Mouse (Mus musculus) thymus, adult 18-20 months (tissue): ENCODE measurements around the gene Chchd6.

ENCODE experiments used
- DNase-seq, 2 experiments: peaks; one replicate each; pipeline ENCODE4 v3.0.0; 2022; ENCODE audit warnings: mixed read lengths in 2 of 2

Gene Chchd6

GRCm38 (mm10) chr6:89584634-89585409 lies 10.6 kb downstream of the Chchd6 start:
- no peak for DNase-seq

DNA sequence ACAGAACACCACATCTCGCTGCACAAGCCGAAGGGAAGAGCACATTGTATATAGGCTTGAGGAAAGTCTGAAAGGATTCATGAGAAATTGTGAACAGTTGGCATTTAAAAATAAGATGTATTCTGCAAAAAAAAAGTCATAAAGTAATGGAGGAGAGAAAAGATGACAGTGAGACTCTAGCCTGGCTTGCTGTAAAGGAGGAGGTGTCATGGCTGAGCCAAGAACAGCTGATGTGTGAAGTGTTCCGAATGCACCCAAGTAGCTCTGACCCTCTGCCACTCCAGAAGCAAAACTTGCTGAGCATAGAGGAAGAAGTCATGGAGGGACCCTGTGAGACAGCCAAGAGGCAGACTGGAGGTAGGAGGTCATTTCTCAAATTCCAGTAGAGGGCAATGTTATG lies 12.3 kb downstream of the Chchd6 start:
- DNase-seq, result no peak

DNA sequence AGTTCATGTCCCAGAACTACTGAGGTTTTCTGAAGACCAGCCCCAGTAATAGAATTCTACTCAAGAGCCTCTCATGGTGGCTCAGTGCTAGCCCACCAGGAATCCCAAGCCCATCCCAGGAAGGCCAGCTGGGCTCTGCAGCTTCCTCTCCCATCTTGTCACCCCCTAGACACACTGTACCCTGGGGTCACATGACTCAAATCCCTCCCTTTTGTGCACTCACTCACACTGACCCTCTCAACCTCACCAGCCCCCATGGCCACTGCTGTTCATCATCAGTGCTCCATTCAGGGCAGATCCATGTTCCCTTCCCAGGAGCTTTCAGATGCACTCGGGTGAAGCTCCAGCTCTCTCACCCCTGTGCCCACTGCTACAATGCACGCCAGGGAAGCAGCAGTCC lies 20.8 kb downstream of the Chchd6 start:
- DNase-seq, result no peak

- DNase-seq, result no peak
Observed at GRCm38 (mm10) chr6:89573768-89574167, 21.7 kb downstream of the Chchd6 start.

DNA sequence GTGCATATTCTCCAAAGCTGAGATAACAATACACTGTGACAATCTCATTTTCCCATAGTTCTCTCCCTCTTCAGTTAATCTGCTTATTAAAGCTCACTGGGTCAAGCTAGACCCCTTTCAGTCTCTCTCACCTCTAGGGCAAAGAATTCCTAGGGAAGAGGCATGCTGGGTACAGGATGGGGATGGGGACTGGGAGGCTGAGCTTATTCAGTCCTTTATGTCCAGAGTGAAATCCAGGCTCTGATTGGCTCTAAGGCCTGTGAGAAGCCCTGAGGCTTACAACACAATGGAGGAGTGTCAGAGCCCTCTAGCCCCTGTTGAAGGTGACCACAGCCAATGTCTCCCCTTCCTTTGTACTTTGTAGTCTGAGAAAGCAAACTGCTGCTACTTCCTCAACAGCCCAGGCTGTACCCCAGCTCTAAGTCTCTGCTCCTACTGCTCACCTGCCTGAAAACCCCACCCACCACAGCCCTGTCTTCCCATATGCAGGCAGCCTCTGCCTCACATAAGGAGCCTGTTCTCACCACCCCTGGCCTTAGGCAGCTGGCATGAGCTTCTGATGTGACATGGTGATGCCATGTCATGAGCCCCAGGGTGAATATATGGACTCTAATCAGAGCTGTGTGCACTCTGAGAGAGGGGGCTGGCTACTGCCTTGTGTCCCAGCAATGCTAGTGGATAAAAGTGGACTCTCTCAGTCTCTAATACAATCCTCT lies 22.4 kb downstream of the Chchd6 start:
- DNase-seq, result no peak

DNA sequence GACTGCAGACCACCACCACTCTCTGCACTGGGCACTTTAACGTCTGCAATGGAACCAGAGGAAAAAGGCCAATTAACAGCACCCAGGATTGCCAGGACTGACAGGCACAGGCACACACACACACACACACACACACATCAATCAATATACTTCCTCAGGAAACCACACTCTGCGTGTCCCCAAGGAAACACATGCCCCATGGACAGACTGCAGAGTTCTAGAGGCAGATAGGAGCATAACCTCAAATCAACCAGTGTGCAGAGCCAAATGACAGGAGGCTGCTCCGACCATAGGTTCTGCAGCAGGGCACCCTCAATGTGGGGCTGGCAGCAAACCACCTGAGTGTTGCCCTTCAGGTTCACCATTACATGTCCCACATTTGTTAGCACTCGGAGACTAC lies 26.1 kb downstream of the Chchd6 start:
- no peak for DNase-seq

DNA sequence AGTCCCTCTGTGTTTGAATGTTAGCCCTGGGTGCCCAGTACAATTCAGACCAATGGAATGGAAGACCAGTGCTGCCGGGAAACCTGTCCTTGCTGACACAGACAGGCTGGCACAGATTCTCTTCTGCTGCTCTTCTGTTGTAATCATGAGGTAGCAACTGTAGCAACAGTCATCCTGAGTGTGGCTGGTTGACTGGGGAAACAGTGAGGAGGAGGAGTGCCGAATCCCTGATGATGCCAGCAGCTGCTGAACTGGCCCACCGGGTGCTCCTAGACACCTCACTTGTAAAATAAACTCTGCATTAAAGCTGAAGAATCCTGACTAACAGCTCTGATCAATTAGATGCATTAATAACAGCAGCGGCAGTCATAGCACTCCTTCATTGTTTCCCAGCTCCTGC lies 28.7 kb downstream of the Chchd6 start:
- no peak for DNase-seq

- DNase-seq, result no peak
Observed at GRCm38 (mm10) chr6:89563381-89563780, 32.1 kb downstream of the Chchd6 start.

DNA sequence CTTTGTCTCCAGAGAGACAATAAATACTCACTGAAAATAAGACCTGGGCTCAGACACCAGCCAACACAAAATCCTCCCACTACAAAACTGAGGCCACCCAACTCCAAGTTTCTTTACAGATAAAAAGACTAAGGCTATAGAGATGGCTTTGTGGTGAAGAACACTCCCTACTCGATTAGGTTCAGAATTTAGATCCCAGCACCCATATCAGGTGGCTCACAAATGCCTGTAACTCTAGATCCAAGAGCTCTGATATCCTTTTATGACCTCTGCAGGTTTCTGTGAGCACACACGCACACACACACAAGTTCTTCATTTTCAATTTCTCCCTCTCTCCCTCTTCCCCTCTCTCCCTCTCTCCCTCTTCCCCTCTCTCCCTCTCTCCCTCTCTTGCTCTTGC lies 34.6 kb downstream of the Chchd6 start:
- DNase-seq, result no peak

DNA sequence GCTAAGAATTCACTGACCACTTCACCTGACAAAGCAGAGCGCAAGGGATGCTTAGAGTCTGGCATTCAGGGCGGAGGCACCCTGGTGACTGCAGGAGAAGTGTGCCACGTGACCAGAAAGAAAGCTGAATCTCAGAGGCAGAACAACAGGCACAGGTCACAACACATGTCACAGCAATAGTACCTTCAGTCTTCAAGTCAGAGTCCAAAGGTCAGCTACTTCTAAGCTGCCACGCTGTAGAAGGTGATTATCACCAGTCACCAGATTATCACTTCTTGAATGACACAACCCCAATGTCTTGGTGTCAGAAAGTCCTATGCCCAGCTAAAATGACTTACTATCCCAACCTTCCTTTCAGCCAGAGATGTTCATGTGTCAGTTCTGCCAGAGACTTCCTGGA lies 37.8 kb downstream of the Chchd6 start:
- no peak for DNase-seq

DNA sequence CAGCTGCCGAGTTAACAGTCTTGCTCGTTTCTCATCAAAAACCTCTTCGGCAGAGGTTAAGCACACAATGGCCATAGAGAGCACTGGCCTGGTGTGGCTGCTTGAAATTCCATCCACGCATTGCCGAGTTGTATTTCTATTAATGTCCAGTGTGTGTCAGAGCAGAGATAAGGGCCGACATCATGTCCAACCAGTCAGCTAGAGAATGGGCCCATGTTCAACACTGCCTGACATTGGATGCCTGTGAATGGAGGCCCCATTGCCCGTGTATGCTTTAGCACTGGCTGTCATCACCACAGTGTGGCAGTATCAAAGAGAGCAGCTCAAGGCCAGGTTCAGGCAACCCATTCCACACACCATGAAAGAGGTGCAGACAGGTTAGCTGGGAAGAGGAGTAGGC lies 38.9 kb downstream of the Chchd6 start:
- DNase-seq, result no peak

- DNase-seq, result no peak
Observed at GRCm38 (mm10) chr6:89555971-89556370, 39.5 kb downstream of the Chchd6 start.

- no peak for DNase-seq
Observed at GRCm38 (mm10) chr6:89554029-89554428, 41.4 kb downstream of the Chchd6 start.

- DNase-seq, result peak; percentile 16 to 24
Observed at GRCm38 (mm10) chr6:89553012-89553704, 42.3 kb downstream of the Chchd6 start.

GRCm38 (mm10) chr6:89552321-89553011 lies 43.0 kb downstream of the Chchd6 start:
- DNase-seq, result no peak

DNA sequence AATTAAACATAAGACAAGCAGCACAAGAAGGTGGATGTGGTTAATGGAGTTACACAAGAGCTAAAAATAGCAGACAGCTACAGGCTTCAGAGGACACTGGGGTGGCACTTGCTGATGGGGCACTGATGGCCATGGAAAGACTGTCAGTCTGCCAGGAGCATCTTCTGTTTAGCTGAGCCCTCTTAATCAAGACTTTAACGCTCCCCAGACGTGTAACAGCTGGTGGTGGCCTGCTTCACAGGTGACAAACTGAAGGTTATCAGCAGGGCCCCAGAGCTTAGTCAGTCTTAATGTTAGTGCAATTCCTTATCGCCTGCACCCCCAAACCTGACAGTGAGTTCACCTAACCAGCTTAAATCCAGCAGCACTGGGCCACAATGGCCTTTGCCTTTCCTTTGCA lies 46.3 kb downstream of the Chchd6 start:
- no peak for DNase-seq

DNA sequence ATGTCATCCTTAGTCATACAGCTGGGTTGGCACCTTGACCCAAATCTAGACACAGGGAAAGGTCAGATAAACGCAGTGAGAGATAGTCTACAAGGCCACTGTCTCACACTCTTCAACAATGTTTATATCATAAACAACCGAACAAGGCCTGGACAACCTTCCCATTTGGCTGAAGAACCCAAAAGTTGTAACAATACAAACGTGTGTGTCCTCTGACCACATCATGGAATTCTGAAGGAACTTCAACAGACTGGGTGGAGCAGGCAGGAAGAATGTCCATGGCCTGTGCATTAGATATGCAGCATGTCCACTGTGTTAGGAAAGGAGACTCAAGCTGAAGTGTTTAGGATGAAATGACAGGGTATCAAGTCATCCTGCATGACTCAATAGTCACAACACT lies 47.5 kb downstream of the Chchd6 start:
- DNase-seq, result no peak

- DNase-seq, result no peak
Observed at GRCm38 (mm10) chr6:89538102-89538751, 57.2 kb downstream of the Chchd6 start.

DNA sequence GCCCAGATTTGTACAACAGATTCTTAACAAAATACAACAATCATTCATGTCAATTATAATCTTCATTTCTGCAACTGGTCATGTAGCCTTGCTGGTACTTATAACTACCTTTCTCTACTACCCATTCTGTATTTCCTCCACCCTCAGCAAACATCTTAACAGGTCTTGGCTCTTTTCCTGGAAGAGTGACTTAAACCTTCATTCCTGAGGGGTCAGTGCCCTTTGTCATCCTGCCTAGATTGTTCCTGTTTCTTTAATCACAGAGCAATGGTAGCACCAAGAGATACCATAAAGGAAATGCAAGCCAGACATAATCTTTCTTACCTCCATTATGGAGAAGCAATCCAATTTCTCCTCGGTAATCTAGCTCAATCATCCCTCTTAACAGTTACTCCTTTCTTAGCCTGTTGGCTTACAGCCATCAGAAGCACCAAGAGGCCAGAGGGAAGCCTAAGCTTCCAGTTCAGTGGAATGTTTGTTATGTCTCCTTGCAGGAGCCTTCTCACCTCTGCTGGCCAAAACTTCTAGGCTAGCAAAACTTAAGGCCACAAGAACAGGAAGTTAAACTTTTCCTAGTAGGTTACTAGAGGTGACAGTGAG lies 59.7 kb downstream of the Chchd6 start:
- no peak for DNase-seq

GRCm38 (mm10) chr6:89524766-89525165 lies 70.7 kb downstream of the Chchd6 start:
- no peak for DNase-seq

DNA sequence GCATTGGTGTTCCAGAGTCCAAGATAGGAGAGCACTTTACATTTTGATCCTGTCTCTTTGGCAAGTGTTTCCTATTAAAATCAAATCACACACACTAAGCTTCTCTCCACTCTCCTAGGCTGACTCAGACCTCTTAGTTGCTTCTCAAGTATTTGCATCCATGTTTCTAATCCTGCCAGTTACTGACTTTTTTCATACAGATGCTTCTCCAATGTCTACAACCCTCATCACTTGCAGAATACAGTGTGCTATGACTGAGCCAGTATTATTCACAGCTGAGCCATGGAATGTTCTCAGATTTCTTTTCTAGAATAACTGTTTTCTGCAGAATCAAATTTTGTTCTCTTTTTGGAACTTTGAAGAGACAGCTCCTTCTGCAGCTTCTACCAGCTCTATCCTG lies 85.3 kb downstream of the Chchd6 start:
- no peak for DNase-seq

DNA sequence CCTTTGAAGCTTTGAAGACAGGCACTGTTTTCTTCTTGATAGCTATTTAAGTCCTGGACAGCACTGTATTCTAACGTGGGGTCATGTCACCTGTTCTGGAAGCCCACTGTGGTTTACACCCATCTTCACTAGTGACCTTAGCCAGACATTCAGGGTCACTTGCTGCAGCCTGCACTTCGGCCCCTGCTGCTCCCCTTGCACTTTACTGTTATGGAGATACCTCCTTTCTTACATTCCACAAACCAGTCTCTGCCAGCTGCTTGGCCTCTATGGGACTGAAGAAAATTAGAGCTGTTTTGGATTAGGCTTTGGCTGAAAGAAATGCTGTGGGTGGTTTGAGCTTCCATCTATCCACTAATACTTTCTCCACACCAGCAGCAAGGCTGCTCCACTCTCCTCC lies 86.7 kb downstream of the Chchd6 start:
- no peak for DNase-seq
